Mouse (Mus musculus): ENCODE data around the gene Zfp345.
"Not testable (repeated sequence)": the region's sequence is repeated elsewhere in the genome, so short reads cannot be mapped to it uniquely, and the experiment has no call there.

Gene Zfp345

GRCm38 (mm10) chr2:150484939-150485778 is at the start of gene Zfp345:
Gene Zfp345, minus strand, starts transcription at chr2:150485091.
- DNase-seq (ENCODE audit: low spot score in 2 of 2): peak in 1 of 2 experiments; percentile 16

DNA sequence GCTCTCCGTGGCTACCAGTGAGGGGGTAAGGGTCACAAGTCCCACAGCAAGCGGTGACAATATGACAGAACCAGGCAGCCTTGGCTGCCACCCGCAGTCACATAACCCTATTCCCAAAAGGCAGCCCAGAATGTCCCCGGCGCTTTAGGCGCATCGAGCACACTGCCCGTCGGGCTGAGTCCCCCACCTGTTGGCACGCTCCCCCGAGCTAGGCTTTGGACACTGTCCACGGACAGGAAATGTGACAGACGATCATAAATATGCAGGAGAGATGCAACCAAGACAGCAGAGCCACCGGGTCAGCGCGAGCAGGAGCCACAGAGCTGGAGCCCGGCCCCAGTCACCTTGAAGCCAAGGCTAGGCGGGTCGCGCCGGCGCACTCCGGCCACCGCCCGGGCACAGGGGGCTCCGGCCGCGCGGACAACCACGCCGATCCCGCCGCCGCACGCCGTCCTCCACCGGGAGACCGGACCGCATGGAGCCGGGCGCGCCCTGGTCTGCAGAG is 40.9 kb upstream of the Zfp345 start:
- no peak for DNase-seq (ENCODE audit: low spot score in 2 of 2)

DNA sequence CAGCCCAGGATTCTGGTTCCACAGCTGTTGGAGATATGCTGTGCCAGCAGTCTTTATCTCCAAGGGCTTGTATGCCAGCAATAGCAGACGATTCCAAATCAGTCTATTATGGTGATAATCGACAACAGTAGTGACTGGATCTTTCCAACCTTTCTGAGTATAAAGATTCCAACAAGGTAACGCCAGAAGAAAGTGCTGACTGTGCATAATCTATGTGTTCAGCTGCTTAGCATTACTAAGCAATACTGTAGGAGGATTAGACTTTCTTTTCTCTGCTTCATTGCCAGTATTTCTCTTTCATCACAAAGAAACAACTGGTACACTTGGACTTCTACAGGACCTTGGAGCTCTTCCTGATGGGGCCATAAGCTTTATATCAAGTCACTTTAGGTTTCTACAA is 27.9 kb upstream of the Zfp345 start:
- DNase-seq (ENCODE audit: low spot score in 2 of 2): no peak

DNA sequence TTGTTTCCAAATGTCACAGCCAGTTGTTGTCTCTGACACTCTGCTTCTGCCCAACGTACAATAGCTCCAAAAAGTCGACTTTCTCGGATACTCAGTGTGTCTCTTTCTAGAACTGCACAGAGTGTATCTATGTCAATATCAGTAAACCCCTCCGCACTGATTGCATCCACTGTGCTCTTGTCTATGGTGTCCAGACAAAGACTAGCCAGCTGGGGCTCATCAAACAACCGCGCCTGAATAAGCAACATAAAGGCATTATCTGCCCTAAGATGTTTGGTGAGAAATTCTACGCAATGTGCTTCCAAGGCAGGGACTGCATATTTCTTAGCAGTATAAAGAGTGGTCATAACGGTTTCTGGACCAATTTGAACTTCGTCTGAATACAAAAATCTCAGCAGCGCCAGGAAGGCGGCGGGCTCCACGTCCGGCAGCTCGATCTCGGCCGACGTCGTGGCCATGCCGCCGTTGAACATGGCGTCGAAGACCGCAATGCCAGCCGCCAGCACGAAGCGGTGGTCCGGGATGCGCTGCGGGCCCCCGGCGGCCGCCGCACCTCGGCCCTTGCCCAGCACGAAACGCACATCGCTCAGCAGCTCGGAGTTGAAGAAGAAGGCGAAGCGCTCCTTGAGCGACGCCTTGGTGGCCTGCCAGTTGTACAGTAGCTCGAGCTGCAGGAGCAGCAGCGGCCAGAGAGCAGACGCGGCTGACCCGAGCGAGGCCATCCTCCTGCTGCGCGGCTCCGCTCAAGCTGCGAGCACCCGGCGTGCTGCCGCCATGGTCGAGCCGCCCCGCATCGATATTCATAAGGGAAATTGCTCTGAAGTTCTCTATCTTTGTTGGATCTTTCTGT is 15.5 kb upstream of the Zfp345 start:
- DNase-seq (ENCODE audit: low spot score in 2 of 2): not testable (repeated sequence)

DNA sequence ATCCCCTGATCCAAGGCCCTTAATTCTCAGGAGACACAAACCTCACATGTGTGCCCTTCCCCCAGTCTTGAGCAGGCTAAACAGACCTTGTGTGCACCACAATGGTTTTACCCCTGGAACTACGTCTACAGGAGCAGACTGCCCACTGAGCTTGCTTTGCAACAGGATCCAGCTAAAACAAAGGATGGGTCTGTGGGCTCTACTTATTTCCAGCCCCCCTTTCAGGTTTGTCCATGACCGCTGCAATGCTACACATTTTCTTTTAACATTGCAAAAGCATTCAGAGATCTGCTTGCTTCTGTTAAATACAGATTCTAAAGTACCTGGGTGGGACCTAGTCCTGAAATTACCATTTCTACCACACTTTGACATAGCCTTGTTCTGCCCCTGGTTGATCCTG is 8.1 kb upstream of the Zfp345 start:
- no peak for DNase-seq (ENCODE audit: low spot score in 2 of 2)

GRCm38 (mm10) chr2:150451180-150451919 is 33.5 kb downstream of the Zfp345 start, which contains the start of gene Zfp442:
Gene Zfp442, minus strand, starts transcription at chr2:150451486.
- DNase-seq (ENCODE audit: low spot score in 2 of 2): peak; percentile 5 to 19

GRCm38 (mm10) chr2:150439084-150439483 is 45.8 kb downstream of the Zfp345 start:
- not testable (repeated sequence) for DNase-seq (ENCODE audit: low spot score in 2 of 2)
